ENCODE assay signal across 18 mouse cellular contexts in genomic region chr13:106929201-106929600, GRCm38 (mm10). TPM values are rescaled to one million over a fixed set of nuclear protein-coding genes. Genes with fewer than 3 reads are reported as not detected.
DNase-seq lines count a peak whose midpoint lies in the region; ATAC-seq and TF ChIP-seq lines count a peak whose summit lies in the region.
"Had no signal": no experiment of that assay in that cellular context is flagged by ENCODE, and none has a peak within 500 bp of the region (broad histone marks: within the 10 kb centered on the region; RNA-seq: fewer than 3 reads in every experiment).

No protein-coding gene starts in this region.

- 0 out of 2 replicates have a peak, but pooled peaks cover 7% of the 10 kb centered on the region for H3K9me3 ChIP-seq in kidney, embryonic 15.5 days (replicated peaks)
- peaks cover 9% of the 10 kb centered on the region; the same call in 1 of the 2 replicates for H3K9me3 ChIP-seq in hindbrain, embryonic 12.5 days (replicated peaks)
- H3K9me3 ChIP-seq in embryonic facial prominence, embryonic 10.5 days, result peaks cover 13% of the 10 kb centered on the region
- H3K9me3 ChIP-seq: hindbrain, embryonic 13.5 days; intestine, embryonic 15.5 days; liver, embryonic 15.5 days had no signal

- no peak overlapping the region for H3K4me3 ChIP-seq in kidney, adult 2 months (ENCODE audit: insufficient read depth, low read depth, low read length)
- no peak overlapping the region for H3K4me3 ChIP-seq in kidney, embryonic 15.5 days (replicated peaks)
- H3K4me3 ChIP-seq in hindbrain, embryonic 12.5 days, result no peak overlapping the region
- H3K4me3 ChIP-seq in embryonic facial prominence, embryonic 10.5 days, result no peak overlapping the region
- H3K4me3 ChIP-seq: hindbrain, embryonic 13.5 days; intestine, embryonic 15.5 days; liver, embryonic 15.5 days; myocyte had no signal

- no peaks in the 10 kb centered on the region for H3K27me3 ChIP-seq in kidney, adult 2 months (replicated peaks; ENCODE audit: control insufficient read depth, insufficient read depth, low read length)
- H3K27me3 ChIP-seq in kidney, embryonic 15.5 days, result no peaks in the 10 kb centered on the region
- no peaks in the 10 kb centered on the region for H3K27me3 ChIP-seq in hindbrain, embryonic 12.5 days
- H3K27me3 ChIP-seq in embryonic facial prominence, embryonic 10.5 days (replicated peaks; ENCODE audit: low read depth, poor library complexity, severe bottlenecking), result no peaks in the 10 kb centered on the region
- H3K27me3 ChIP-seq: hindbrain, embryonic 13.5 days; intestine, embryonic 15.5 days; liver, embryonic 15.5 days had no signal

- H3K4me2 ChIP-seq in kidney, embryonic 15.5 days, result no peak overlapping the region
- no peak overlapping the region for H3K4me2 ChIP-seq in hindbrain, embryonic 12.5 days (replicated peaks)
- H3K4me2 ChIP-seq: hindbrain, embryonic 13.5 days; intestine, embryonic 15.5 days; liver, embryonic 15.5 days had no signal

- DNase-seq in adrenal gland, adult (ENCODE audit: inconsistent age in 2 of 2, low spot score in 1 of 2), result peak; percentile 48 to 77
- DNase-seq in adrenal gland, postnatal 4 days (ENCODE audit: low spot score in 2 of 2), result no peak
- peak; percentile 3 for DNase-seq in kidney, adult 2 months
- peak; percentile 50 for DNase-seq in ovary, postnatal 36 days (ENCODE audit: low spot score)
- no peak for DNase-seq in ovary, postnatal 14 days (ENCODE audit: low spot score)
- no peak for DNase-seq in embryonic facial prominence, embryonic 10.5 days (ENCODE audit: low spot score)
- DNase-seq: cerebellum, adult 9-11 months; embryo, embryonic 11 days; heart, adult 11 months; midbrain, embryonic 14.5 days; thymus, postnatal 36 days had no signal

- H3K4me1 ChIP-seq in kidney, adult 2 months (ENCODE audit: control insufficient read depth, insufficient read depth, low read length), result no peaks in the 10 kb centered on the region
- no peaks in the 10 kb centered on the region for H3K4me1 ChIP-seq in kidney, embryonic 15.5 days
- H3K4me1 ChIP-seq in hindbrain, embryonic 12.5 days, result no peaks in the 10 kb centered on the region
- H3K4me1 ChIP-seq in embryonic facial prominence, embryonic 10.5 days, result no peaks in the 10 kb centered on the region
- H3K4me1 ChIP-seq: intestine, embryonic 15.5 days had no signal

- TF ChIP-seq CTCF in kidney, adult 2 months (conservative IDR thresholded peaks at IDR 0.05; ENCODE audit: insufficient read depth, insufficient read length, low read depth, low read length), result no peak

- no peaks in the 10 kb centered on the region for H3K36me3 ChIP-seq in kidney, adult 2 months (ENCODE audit: control insufficient read depth, insufficient read depth, low read length)
- peaks cover 29% of the 10 kb centered on the region for H3K36me3 ChIP-seq in kidney, embryonic 15.5 days
- peaks cover 21% of the 10 kb centered on the region for H3K36me3 ChIP-seq in hindbrain, embryonic 12.5 days
- peaks cover 33% of the 10 kb centered on the region for H3K36me3 ChIP-seq in embryonic facial prominence, embryonic 10.5 days (replicated peaks)

- H3K9ac ChIP-seq in kidney, embryonic 15.5 days, result no peak overlapping the region
- H3K9ac ChIP-seq in hindbrain, embryonic 12.5 days, result no peak overlapping the region
- H3K9ac ChIP-seq: hindbrain, embryonic 13.5 days; intestine, embryonic 15.5 days; liver, embryonic 15.5 days had no signal

- 76% methylated on average over 2 of the region's 2 CpGs for WGBS in kidney, adult 2 months
- 90% methylated on average over 2 of the region's 2 CpGs for WGBS in kidney, embryonic 15.5 days
- 99% methylated on average over 2 of the region's 2 CpGs for WGBS in hindbrain, embryonic 12.5 days
- 94% methylated on average over 2 of the region's 2 CpGs for WGBS in embryonic facial prominence, embryonic 10.5 days

- no peak for ATAC-seq in kidney, embryonic 15.5 days (replicated peaks; ENCODE audit: low FRiP score)
- ATAC-seq in hindbrain, embryonic 12.5 days (ENCODE audit: low FRiP score), result no peak
- ATAC-seq: CD4-positive, CD25-positive, alpha-beta regulatory T cell, adult 4 months; intestine, embryonic 15.5 days had no signal

- no peak for TF ChIP-seq POLR2A in kidney, adult 2 months (IDR thresholded peaks at IDR 0.05; ENCODE audit: low read depth, low read length)

- no peak overlapping the region for H3K27ac ChIP-seq in kidney, adult 2 months (ENCODE audit: insufficient read depth, low read depth, low read length)
- no peak overlapping the region for H3K27ac ChIP-seq in kidney, embryonic 15.5 days
- H3K27ac ChIP-seq in hindbrain, embryonic 12.5 days, result no peak overlapping the region
- H3K27ac ChIP-seq in embryonic facial prominence, embryonic 10.5 days (replicated peaks), result no peak overlapping the region
- H3K27ac ChIP-seq: hindbrain, embryonic 13.5 days; intestine, embryonic 15.5 days; liver, embryonic 15.5 days had no signal

RNA-seq across cellular contexts. Expression of gene Ipo11, which starts 7.6 kb away (rescaled TPM):
- total RNA-seq in adrenal gland, postnatal 4 days (2021), result 10 to 100 TPM; 41.7 to 45.6 TPM
- 18.5 and 18.9 TPM in 2 replicates for polyA plus RNA-seq in kidney, adult 2 months (2012; rRNA removed)
- polyA plus RNA-seq in kidney, embryonic 15.5 days (2015; fragmentation: Nextera tagmentation; extraction: Ambion mirVana), result 76.8 and 78.5 TPM in 2 replicates
- 57.3 and 57.4 TPM in 2 replicates for polyA plus RNA-seq in hindbrain, embryonic 12.5 days (2016; fragmentation: Nextera tagmentation; extraction: Ambion mirVana)
- 83.6 and 94.9 TPM in 2 replicates for polyA plus RNA-seq in embryonic facial prominence, embryonic 10.5 days (2016; fragmentation: Nextera tagmentation; extraction: Ambion mirVana)

RNA-seq across cellular contexts. Expression of gene Dimt1, which starts 17.7 kb away (rescaled TPM):
- total RNA-seq in adrenal gland, postnatal 4 days (2021), result 10 to 100 TPM; 16.6 to 17.8 TPM
- 4.5 and 4.6 TPM in 2 replicates for polyA plus RNA-seq in kidney, adult 2 months (2012; rRNA removed)
- polyA plus RNA-seq in kidney, embryonic 15.5 days (2015; fragmentation: Nextera tagmentation; extraction: Ambion mirVana), result 42.3 and 45.9 TPM in 2 replicates
- polyA plus RNA-seq in hindbrain, embryonic 12.5 days (2016; fragmentation: Nextera tagmentation; extraction: Ambion mirVana), result 40.2 and 42.5 TPM in 2 replicates
- 46.9 and 51.7 TPM in 2 replicates for polyA plus RNA-seq in embryonic facial prominence, embryonic 10.5 days (2016; fragmentation: Nextera tagmentation; extraction: Ambion mirVana)

Comparison
In these comparisons a context has a peak if more than half of its experiments do, and no peak if none do; other contexts are left out.
1. DNase-seq: peak in adrenal gland, adult (2 of 2), kidney, adult 2 months (single experiment) and ovary, postnatal 36 days (single experiment); none in adrenal gland, postnatal 4 days (0 of 2), ovary, postnatal 14 days (single experiment) and embryonic facial prominence, embryonic 10.5 days (single experiment).